Mouse (Mus musculus) neural tube, embryonic 13.5 days (tissue): ENCODE measurements around the gene Cdh13. TPM values are rescaled to one million over a fixed set of nuclear protein-coding genes. Genes with fewer than 3 reads are reported as not detected.

Experiments used
- ATAC-seq: fragments of 200-750 bp; cut with Nextera tagmentation; 2 replicates; pipeline ENCODE4 v1.8.0; 2017; ENCODE audit warnings: low read depth, mild to moderate bottlenecking, moderate TSS enrichment, moderate library complexity
- H3K27ac ChIP-seq: fragments of 300-500 bp; sonication (generic); replicated peaks from 2 replicates; pipeline ENCODE4 v1.5.1; 2015; ENCODE audit warnings: moderate library complexity, mild to moderate bottlenecking, inconsistent platforms
- H3K27me3 ChIP-seq: fragments of 300-500 bp; sonication (generic); 2 replicates; pipeline ENCODE4 v1.6.1; 2015; ENCODE audit warnings: mild to moderate bottlenecking, inconsistent platforms
- H3K36me3 ChIP-seq: fragments of 300-500 bp; sonication (generic); 2 replicates; pipeline ENCODE4 v1.6.1; 2015; ENCODE audit warnings: mild to moderate bottlenecking, inconsistent platforms
- H3K4me1 ChIP-seq: fragments of 300-500 bp; sonication (generic); replicated peaks from 2 replicates; pipeline ENCODE4 v1.6.1; 2015; ENCODE audit warnings: inconsistent platforms
- H3K4me2 ChIP-seq: fragments of 300-500 bp; sonication (generic); 2 replicates; pipeline ENCODE4 v1.6.1; 2015; ENCODE audit warnings: inconsistent platforms, mild to moderate bottlenecking, moderate library complexity
- H3K4me3 ChIP-seq: fragments of 300-500 bp; sonication (generic); 2 replicates; pipeline ENCODE4 v1.5.1; 2015; ENCODE audit warnings: mild to moderate bottlenecking, inconsistent platforms
- H3K9ac ChIP-seq: fragments of 300-500 bp; sonication (generic); 2 replicates; pipeline ENCODE4 v1.6.1; 2015; ENCODE audit warnings: moderate library complexity, mild to moderate bottlenecking, inconsistent platforms
- H3K9me3 ChIP-seq: fragments of 300-500 bp; sonication (generic); 2 replicates; pipeline ENCODE4 v1.6.1; 2016; ENCODE audit warnings: inconsistent platforms
- WGBS: fragments of 180-500 bp; shearing (Covaris S2); methylation state at CpG from one replicate; pipeline ENCODE4 v1.1.7; 2015; 5-methylcytosine and 5-hydroxymethylcytosine counted together
- polyA plus RNA-seq: library from polyadenylated mRNA; unstranded; fragments of >200 nt; fragmentation: Nextera tagmentation; extraction: Ambion mirVana; gene quantifications from 2 replicates; pipeline ENCODE4 v1.2.1, GENCODE M21; 2015

The Cdh13 gene
- polyA plus RNA-seq, 1 experiment from 2014 or later: 69.8 TPM

GRCm38 (mm10) chr8:118477587-118477986, 194.1 kb downstream of the Cdh13 start:
- no peaks in the 10 kb centered on the region for H3K9me3 ChIP-seq
- no peak overlapping the region for H3K4me3 ChIP-seq
- H3K9ac ChIP-seq: no peak overlapping the region
- H3K27me3 ChIP-seq: no peaks in the 10 kb centered on the region
- no peaks in the 10 kb centered on the region for H3K36me3 ChIP-seq
- H3K4me2 ChIP-seq: no peak overlapping the region
- 69% methylated on average over 9 of the region's 9 CpGs for WGBS
- no peak overlapping the region for H3K27ac ChIP-seq
- no peak for ATAC-seq
- 0 out of 2 replicates have a peak, but pooled peaks cover 9% of the 10 kb centered on the region for H3K4me1 ChIP-seq

- Histone ChIP-seq H3K4me2 (no peak overlapping the region), H3K4me1 (peaks cover 18% of the 10 kb centered on the region), H3K9ac (no peak overlapping the region), H3K4me3 (no peak overlapping the region), H3K27ac (no peak overlapping the region), H3K27me3 (no peaks in the 10 kb centered on the region), H3K9me3 (no peaks in the 10 kb centered on the region), H3K36me3 (no peaks in the 10 kb centered on the region)
- 16% methylated on average over 4 of the region's 4 CpGs for WGBS
- no peak for ATAC-seq
Observed at GRCm38 (mm10) chr8:118488735-118489134, 205.2 kb downstream of the Cdh13 start.

GRCm38 (mm10) chr8:118502509-118502908, 219.0 kb downstream of the Cdh13 start:
- 67% methylated on average over 8 of the region's 8 CpGs for WGBS
- H3K4me3 ChIP-seq: no peak overlapping the region
- H3K9me3 ChIP-seq: no peaks in the 10 kb centered on the region
- ATAC-seq: no peak
- H3K27me3 ChIP-seq: no peaks in the 10 kb centered on the region
- H3K36me3 ChIP-seq: no peaks in the 10 kb centered on the region
- H3K27ac ChIP-seq: no peak overlapping the region
- no peak overlapping the region for H3K4me2 ChIP-seq
- H3K4me1 ChIP-seq: peaks cover 16% of the 10 kb centered on the region
- no peak overlapping the region for H3K9ac ChIP-seq

GRCm38 (mm10) chr8:118509426-118509825, 225.9 kb downstream of the Cdh13 start:
- Histone ChIP-seq H3K27ac (no peak overlapping the region), H3K4me3 (no peak overlapping the region), H3K36me3 (no peaks in the 10 kb centered on the region), H3K4me1 (peaks cover 12% of the 10 kb centered on the region), H3K4me2 (no peak overlapping the region), H3K9me3 (no peaks in the 10 kb centered on the region), H3K27me3 (no peaks in the 10 kb centered on the region), H3K9ac (no peak overlapping the region)
- no peak for ATAC-seq
- 94% methylated on average over 5 of the region's 5 CpGs for WGBS

GRCm38 (mm10) chr8:118513259-118513658, 229.7 kb downstream of the Cdh13 start:
- 32% methylated on average over 6 of the region's 6 CpGs for WGBS
- no peak overlapping the region for H3K9ac ChIP-seq
- no peak overlapping the region for H3K4me2 ChIP-seq
- peaks cover 21% of the 10 kb centered on the region for H3K4me1 ChIP-seq
- H3K9me3 ChIP-seq: no peaks in the 10 kb centered on the region
- no peak overlapping the region for H3K4me3 ChIP-seq
- ATAC-seq: no peak
- H3K27me3 ChIP-seq: no peaks in the 10 kb centered on the region
- H3K36me3 ChIP-seq: no peaks in the 10 kb centered on the region
- no peak overlapping the region for H3K27ac ChIP-seq

- Histone ChIP-seq H3K9ac (no peak overlapping the region), H3K36me3 (no peaks in the 10 kb centered on the region), H3K4me1 (peaks cover 28% of the 10 kb centered on the region), H3K4me2 (no peak overlapping the region), H3K4me3 (no peak overlapping the region), H3K27me3 (no peaks in the 10 kb centered on the region), H3K27ac (no peak overlapping the region), H3K9me3 (no peaks in the 10 kb centered on the region)
- 97% methylated on average over 5 of the region's 6 CpGs for WGBS
- ATAC-seq: no peak
Observed at GRCm38 (mm10) chr8:118515616-118516015, 232.1 kb downstream of the Cdh13 start.

GRCm38 (mm10) chr8:118517071-118517470, 233.5 kb downstream of the Cdh13 start:
- H3K4me1 ChIP-seq: peaks cover 28% of the 10 kb centered on the region
- no peaks in the 10 kb centered on the region for H3K9me3 ChIP-seq
- no peak overlapping the region for H3K27ac ChIP-seq
- no peak overlapping the region for H3K4me3 ChIP-seq
- 27% methylated on average over 4 of the region's 4 CpGs for WGBS
- no peaks in the 10 kb centered on the region for H3K36me3 ChIP-seq
- ATAC-seq: no peak
- no peaks in the 10 kb centered on the region for H3K27me3 ChIP-seq
- no peak overlapping the region for H3K4me2 ChIP-seq
- H3K9ac ChIP-seq: no peak overlapping the region

- H3K27ac ChIP-seq: no peak overlapping the region
- 66% methylated on average over 13 of the region's 13 CpGs for WGBS
- H3K4me3 ChIP-seq: no peak overlapping the region
- H3K4me2 ChIP-seq: no peak overlapping the region
- H3K9ac ChIP-seq: no peak overlapping the region
- no peak for ATAC-seq
- H3K4me1 ChIP-seq: peaks cover 27% of the 10 kb centered on the region
- H3K36me3 ChIP-seq: no peaks in the 10 kb centered on the region
- H3K27me3 ChIP-seq: no peaks in the 10 kb centered on the region
- no peaks in the 10 kb centered on the region for H3K9me3 ChIP-seq
Observed at GRCm38 (mm10) chr8:118518030-118518741, 234.7 kb downstream of the Cdh13 start.

GRCm38 (mm10) chr8:118518742-118519102, 235.2 kb downstream of the Cdh13 start:
- Histone ChIP-seq H3K4me3 (no peak overlapping the region), H3K27ac (no peak overlapping the region), H3K9ac (no peak overlapping the region), H3K27me3 (no peaks in the 10 kb centered on the region), H3K9me3 (no peaks in the 10 kb centered on the region), H3K36me3 (no peaks in the 10 kb centered on the region), H3K4me1 (peaks cover 23% of the 10 kb centered on the region), H3K4me2 (no peak overlapping the region)
- ATAC-seq: no peak
- WGBS: 28% methylated on average over 3 of the region's 3 CpGs

GRCm38 (mm10) chr8:118523922-118524321, 240.4 kb downstream of the Cdh13 start:
- no peak overlapping the region for H3K27ac ChIP-seq
- 89% methylated on average over 1 of the region's 1 CpGs for WGBS
- no peak for ATAC-seq
- no peak overlapping the region for H3K9ac ChIP-seq
- H3K4me2 ChIP-seq: no peak overlapping the region
- H3K9me3 ChIP-seq: no peaks in the 10 kb centered on the region
- peaks cover under 1% of the 10 kb centered on the region; the same call in 1 of the 2 replicates for H3K4me1 ChIP-seq
- H3K27me3 ChIP-seq: no peaks in the 10 kb centered on the region
- no peaks in the 10 kb centered on the region for H3K36me3 ChIP-seq
- H3K4me3 ChIP-seq: no peak overlapping the region

GRCm38 (mm10) chr8:118538816-118539558, 255.5 kb downstream of the Cdh13 start:
- H3K4me2 ChIP-seq: no peak overlapping the region
- peaks cover 17% of the 10 kb centered on the region for H3K4me1 ChIP-seq
- H3K9me3 ChIP-seq: no peaks in the 10 kb centered on the region
- ATAC-seq: no peak
- H3K27ac ChIP-seq: no peak overlapping the region
- H3K4me3 ChIP-seq: no peak overlapping the region
- H3K27me3 ChIP-seq: peaks cover 67% of the 10 kb centered on the region
- WGBS: 53% methylated on average over 8 of the region's 8 CpGs
- no peak overlapping the region for H3K9ac ChIP-seq
- no peaks in the 10 kb centered on the region for H3K36me3 ChIP-seq

- H3K27ac ChIP-seq: no peak overlapping the region
Observed at GRCm38 (mm10) chr8:118539559-118539819, 256.0 kb downstream of the Cdh13 start.

GRCm38 (mm10) chr8:118539941-118540340, 256.4 kb downstream of the Cdh13 start:
- ATAC-seq: no peak
- Histone ChIP-seq H3K27me3 (peaks cover 72% of the 10 kb centered on the region), H3K4me2 (no peak overlapping the region), H3K4me3 (no peak overlapping the region), H3K9me3 (no peaks in the 10 kb centered on the region), H3K36me3 (no peaks in the 10 kb centered on the region), H3K4me1 (peaks cover 17% of the 10 kb centered on the region), H3K9ac (no peak overlapping the region), H3K27ac (no peak overlapping the region)
- 51% methylated on average over 4 of the region's 4 CpGs for WGBS

More at GRCm38 (mm10) chr8:118539559-118539819, 256.0 kb downstream of the Cdh13 start:
- Histone ChIP-seq H3K9me3 (no peaks in the 10 kb centered on the region), H3K9ac (no peak overlapping the region), H3K4me3 (no peak overlapping the region), H3K27me3 (peaks cover 71% of the 10 kb centered on the region), H3K4me1 (peaks cover 17% of the 10 kb centered on the region), H3K36me3 (no peaks in the 10 kb centered on the region), H3K4me2 (no peak overlapping the region)
- ATAC-seq: no peak
- WGBS: 11% methylated on average over 5 of the region's 5 CpGs
